Mouse (Mus musculus) forebrain, embryonic 13.5 days (tissue): ENCODE measurements at regions not wholly inside any gene's neighbourhood (a gene's known extent, or its start where the extent isn't known, plus 50 kb on each side); places are given as distances from the start of the nearest gene placed in this dataset.
"Not testable (repeated sequence)": the region's sequence is repeated elsewhere in the genome, so short reads cannot be mapped to it uniquely, and the experiment has no call there.

Experiments
- ATAC-seq: fragments of 200-750 bp; cut with Nextera tagmentation; 2 replicates; pipeline ENCODE4 v1.8.0; 2017
- H3K27ac ChIP-seq: fragments of 300-500 bp; sonication (generic); 2 replicates; pipeline ENCODE4 v1.5.1; 2015; ENCODE audit warnings: inconsistent platforms, mild to moderate bottlenecking, moderate library complexity
- H3K27me3 ChIP-seq: fragments of 300-500 bp; sonication (generic); 2 replicates; pipeline ENCODE4 v1.6.1; 2015; ENCODE audit warnings: mild to moderate bottlenecking, inconsistent platforms
- H3K36me3 ChIP-seq: fragments of 300-500 bp; sonication (generic); 2 replicates; pipeline ENCODE4 v1.6.1; 2015; ENCODE audit warnings: mild to moderate bottlenecking, inconsistent platforms; ENCODE audit not compliant: poor library complexity, severe bottlenecking
- H3K4me1 ChIP-seq: fragments of 300-500 bp; sonication (generic); 2 replicates; pipeline ENCODE4 v1.6.1; 2015; ENCODE audit warnings: inconsistent platforms
- H3K4me2 ChIP-seq: fragments of 300-500 bp; sonication (generic); 2 replicates; pipeline ENCODE4 v1.6.1; 2015; ENCODE audit warnings: inconsistent platforms, mild to moderate bottlenecking, moderate library complexity
- H3K4me3 ChIP-seq: fragments of 300-500 bp; sonication (generic); 2 replicates; pipeline ENCODE4 v1.5.1; 2015; ENCODE audit warnings: mild to moderate bottlenecking, inconsistent platforms
- H3K9ac ChIP-seq: fragments of 300-500 bp; sonication (generic); 2 replicates; pipeline ENCODE4 v1.6.1; 2015; ENCODE audit warnings: mild to moderate bottlenecking, inconsistent platforms
- H3K9me3 ChIP-seq: fragments of 300-500 bp; sonication (generic); replicated peaks from 2 replicates; pipeline ENCODE4 v1.6.1; 2016; ENCODE audit warnings: inconsistent platforms
- WGBS: fragments of 180-500 bp; shearing (Covaris S2); methylation state at CpG from one replicate; pipeline ENCODE4 v1.1.7; 2015; 5-methylcytosine and 5-hydroxymethylcytosine counted together

- 0 out of 2 replicates have a peak, but pooled peaks cover 3% of the 10 kb centered on the region for H3K4me1 ChIP-seq
- H3K9ac ChIP-seq = no peak overlapping the region
- 3% methylated on average over 4 of the region's 4 CpGs for WGBS
- H3K9me3 ChIP-seq = no peaks in the 10 kb centered on the region
- no peak overlapping the region for H3K27ac ChIP-seq
- no peak for ATAC-seq
- no peak overlapping the region for H3K4me3 ChIP-seq
- no peaks in the 10 kb centered on the region for H3K27me3 ChIP-seq
- H3K4me2 ChIP-seq = no peak overlapping the region
- no peaks in the 10 kb centered on the region for H3K36me3 ChIP-seq
Observed at GRCm38 (mm10) chr5:82024126-82024525, 1004.2 kb downstream of the Adgrl3 start.

DNA sequence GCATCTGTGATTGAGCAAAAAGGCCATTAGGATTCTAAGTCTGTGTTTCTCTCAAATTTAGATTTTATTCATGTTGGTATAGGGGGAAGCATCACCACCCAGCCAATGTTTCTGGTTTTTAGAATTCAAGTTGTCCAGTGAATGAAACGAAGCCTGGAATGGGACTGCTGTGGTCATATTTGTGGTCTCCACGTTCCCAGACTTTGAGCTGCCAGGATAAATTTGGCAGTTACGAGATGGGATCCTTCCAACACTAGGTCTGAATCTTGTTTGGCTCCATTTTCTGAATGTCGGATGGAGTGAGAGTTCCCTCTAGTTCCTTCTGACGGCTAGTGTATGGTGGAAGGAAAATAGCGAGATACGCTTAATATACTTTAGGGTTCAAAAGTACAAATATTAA is 1014.8 kb downstream of the Adgrl3 start:
- Histone ChIP-seq H3K9ac (no peak overlapping the region), H3K4me1 (no peaks in the 10 kb centered on the region), H3K4me3 (no peak overlapping the region), H3K36me3 (no peaks in the 10 kb centered on the region), H3K4me2 (no peak overlapping the region), H3K27ac (no peak overlapping the region), H3K9me3 (no peaks in the 10 kb centered on the region), H3K27me3 (no peaks in the 10 kb centered on the region)
- ATAC-seq = no peak
- WGBS = 93% methylated on average over 7 of the region's 7 CpGs

GRCm38 (mm10) chr5:82046106-82046505 is 1026.2 kb downstream of the Adgrl3 start:
- Histone ChIP-seq H3K27ac (no peak overlapping the region), H3K27me3 (no peaks in the 10 kb centered on the region), H3K9me3 (no peaks in the 10 kb centered on the region), H3K4me1 (no peaks in the 10 kb centered on the region), H3K36me3 (no peaks in the 10 kb centered on the region), H3K9ac (no peak overlapping the region), H3K4me3 (no peak overlapping the region), H3K4me2 (no peak overlapping the region)
- ATAC-seq = no peak
- 78% methylated on average over 2 of the region's 2 CpGs for WGBS

DNA sequence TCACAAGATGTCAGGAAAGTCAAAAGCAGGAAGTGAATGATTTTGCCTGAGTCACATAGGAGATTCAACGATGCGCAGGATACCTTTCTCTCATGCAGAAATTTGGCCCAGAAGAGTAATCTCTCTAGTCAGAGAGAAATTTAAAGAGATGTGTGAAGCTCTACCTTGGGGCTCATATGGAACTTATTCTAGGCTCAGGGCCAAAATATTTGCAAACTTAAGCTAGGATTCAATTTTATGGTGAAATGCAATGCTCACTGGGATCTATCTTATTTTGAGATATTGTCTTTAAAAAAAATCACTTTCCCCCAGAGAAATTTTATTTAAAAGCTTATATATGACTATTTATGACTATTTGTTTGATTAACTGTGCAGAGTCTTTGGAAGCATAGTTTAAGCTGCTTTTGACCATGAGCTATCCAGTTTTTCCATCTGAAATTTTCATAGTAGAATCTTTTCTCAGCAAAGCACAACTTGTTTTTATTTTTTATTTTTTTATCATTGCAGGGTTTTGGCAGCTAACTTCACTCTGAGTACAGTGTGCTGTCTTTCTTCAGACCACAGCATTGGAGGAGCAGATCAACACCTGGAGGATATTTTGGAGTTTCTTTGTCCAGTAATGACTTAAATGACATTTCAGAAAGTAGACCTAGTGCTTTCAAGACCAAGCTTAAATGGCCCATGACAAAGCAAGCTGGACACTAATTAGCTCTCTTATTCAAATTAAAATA is 1039.3 kb downstream of the Adgrl3 start:
- Histone ChIP-seq H3K4me2 (no peak overlapping the region), H3K27ac (no peak overlapping the region), H3K27me3 (no peaks in the 10 kb centered on the region), H3K9ac (no peak overlapping the region), H3K4me1 (no peaks in the 10 kb centered on the region), H3K4me3 (no peak overlapping the region), H3K9me3 (0 out of 2 replicates have a peak, but pooled peaks cover 4% of the 10 kb centered on the region), H3K36me3 (no peaks in the 10 kb centered on the region)
- WGBS = 94% methylated on average over 2 of the region's 2 CpGs
- ATAC-seq = no peak

- H3K36me3 ChIP-seq = no peaks in the 10 kb centered on the region
- no peak for ATAC-seq
- H3K9me3 ChIP-seq = 0 out of 2 replicates have a peak, but pooled peaks cover 4% of the 10 kb centered on the region
- H3K4me1 ChIP-seq = no peaks in the 10 kb centered on the region
- H3K27ac ChIP-seq = no peak overlapping the region
- H3K4me2 ChIP-seq = no peak overlapping the region
- no peak overlapping the region for H3K9ac ChIP-seq
- no peaks in the 10 kb centered on the region for H3K27me3 ChIP-seq
- WGBS = 58% methylated on average over 1 of the region's 1 CpGs
- H3K4me3 ChIP-seq = no peak overlapping the region
Observed at GRCm38 (mm10) chr5:82060679-82061078, 1040.7 kb downstream of the Adgrl3 start.

DNA sequence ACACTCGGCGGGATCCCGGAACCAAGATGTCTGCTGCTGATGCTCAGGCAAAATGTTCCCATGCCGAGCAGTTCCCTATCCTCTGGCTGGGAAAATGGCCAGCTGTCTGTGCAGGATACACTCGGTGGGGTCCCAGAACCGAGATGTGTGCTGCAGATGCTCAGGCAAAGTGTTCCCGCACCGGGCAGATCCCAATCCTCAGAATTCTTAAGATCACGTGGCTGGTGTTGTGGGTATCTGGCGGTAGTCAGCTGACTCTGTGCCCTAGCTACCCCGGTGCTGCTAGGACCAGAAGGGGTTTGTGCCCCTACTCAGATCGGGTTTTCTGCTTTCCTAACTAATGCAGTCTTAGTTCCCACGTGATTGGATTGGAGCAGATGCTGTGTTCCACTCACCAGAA is 1049.3 kb downstream of the Adgrl3 start:
- WGBS = 88% methylated on average over 13 of the region's 13 CpGs
- not testable (repeated sequence) for H3K9ac ChIP-seq, H3K4me3 ChIP-seq, H3K36me3 ChIP-seq, H3K4me2 ChIP-seq, H3K27ac ChIP-seq, ATAC-seq, H3K9me3 ChIP-seq, H3K27me3 ChIP-seq, H3K4me1 ChIP-seq

GRCm38 (mm10) chr5:82089401-82089800 is 1069.5 kb downstream of the Adgrl3 start:
- no peak overlapping the region for H3K27ac ChIP-seq
- H3K4me1 ChIP-seq = no peaks in the 10 kb centered on the region
- WGBS = 80% methylated on average over 2 of the region's 2 CpGs
- no peak for ATAC-seq
- H3K4me2 ChIP-seq = no peak overlapping the region
- no peak overlapping the region for H3K4me3 ChIP-seq
- no peaks in the 10 kb centered on the region for H3K9me3 ChIP-seq
- H3K27me3 ChIP-seq = no peaks in the 10 kb centered on the region
- no peak overlapping the region for H3K9ac ChIP-seq
- H3K36me3 ChIP-seq = no peaks in the 10 kb centered on the region

DNA sequence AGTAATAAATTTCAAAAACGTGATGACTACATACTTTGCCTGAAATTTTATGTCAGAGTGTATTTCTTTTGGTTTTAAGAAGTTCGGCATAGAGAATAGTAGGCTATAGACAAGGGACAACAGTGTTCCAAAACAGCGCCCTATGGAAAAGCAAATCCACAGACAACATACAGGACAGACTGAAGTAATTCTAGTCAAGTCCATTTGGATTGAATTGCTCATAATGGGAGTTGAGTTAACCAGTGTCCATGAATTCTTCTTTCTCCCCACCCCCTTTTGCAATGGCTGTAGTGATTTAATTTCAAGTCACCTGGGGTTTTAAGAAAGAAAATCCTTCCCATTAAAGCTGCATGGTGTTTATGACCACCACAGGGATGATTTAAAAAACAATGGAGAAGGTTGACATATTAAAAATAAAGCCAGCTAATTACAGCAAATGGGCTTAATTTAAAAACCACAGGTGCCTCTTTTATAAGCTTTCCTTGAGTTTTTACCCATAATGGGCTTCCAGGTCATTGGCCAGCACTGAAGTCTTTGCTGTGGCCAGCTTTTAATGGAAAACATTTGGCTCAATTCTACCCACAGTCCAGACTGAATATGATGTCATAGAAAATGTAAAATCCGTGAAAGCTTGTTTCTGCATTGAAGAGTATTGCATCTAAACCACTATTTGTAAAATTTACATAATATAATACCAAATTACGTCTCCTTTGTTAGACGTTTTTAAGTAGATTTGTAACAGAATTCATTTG is 1083.3 kb downstream of the Adgrl3 start:
- Histone ChIP-seq H3K9me3 (no peaks in the 10 kb centered on the region), H3K4me3 (no peak overlapping the region), H3K4me2 (no peak overlapping the region), H3K27me3 (no peaks in the 10 kb centered on the region), H3K4me1 (no peaks in the 10 kb centered on the region), H3K36me3 (no peaks in the 10 kb centered on the region), H3K27ac (no peak overlapping the region), H3K9ac (no peak overlapping the region)
- no peak for ATAC-seq
- 80% methylated on average over 6 of the region's 6 CpGs for WGBS

DNA sequence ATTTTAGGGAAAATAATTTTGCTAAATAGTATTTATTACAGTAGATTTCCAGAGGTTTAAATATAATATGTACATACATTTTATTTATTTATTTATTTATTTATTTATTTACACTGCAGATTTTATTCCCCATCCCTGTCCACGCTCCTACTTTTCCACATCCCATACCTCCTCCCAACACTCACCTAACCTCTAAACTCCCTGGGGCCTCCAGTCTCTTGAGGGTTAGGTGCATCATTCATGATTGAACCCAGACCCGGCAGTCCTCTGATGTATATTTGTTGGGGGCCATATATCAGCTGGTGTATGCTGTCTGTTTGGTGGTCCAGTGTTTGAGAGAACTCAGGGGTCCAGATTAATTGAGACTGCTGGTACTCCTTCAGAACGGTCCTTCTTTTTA is 1083.9 kb downstream of the Adgrl3 start:
- Histone ChIP-seq H3K4me2 (no peak overlapping the region), H3K9ac (no peak overlapping the region), H3K36me3 (no peaks in the 10 kb centered on the region), H3K27ac (no peak overlapping the region), H3K27me3 (no peaks in the 10 kb centered on the region), H3K4me3 (no peak overlapping the region), H3K4me1 (no peaks in the 10 kb centered on the region), H3K9me3 (no peaks in the 10 kb centered on the region)
- WGBS = 90% methylated on average over 3 of the region's 3 CpGs
- ATAC-seq = no peak

DNA sequence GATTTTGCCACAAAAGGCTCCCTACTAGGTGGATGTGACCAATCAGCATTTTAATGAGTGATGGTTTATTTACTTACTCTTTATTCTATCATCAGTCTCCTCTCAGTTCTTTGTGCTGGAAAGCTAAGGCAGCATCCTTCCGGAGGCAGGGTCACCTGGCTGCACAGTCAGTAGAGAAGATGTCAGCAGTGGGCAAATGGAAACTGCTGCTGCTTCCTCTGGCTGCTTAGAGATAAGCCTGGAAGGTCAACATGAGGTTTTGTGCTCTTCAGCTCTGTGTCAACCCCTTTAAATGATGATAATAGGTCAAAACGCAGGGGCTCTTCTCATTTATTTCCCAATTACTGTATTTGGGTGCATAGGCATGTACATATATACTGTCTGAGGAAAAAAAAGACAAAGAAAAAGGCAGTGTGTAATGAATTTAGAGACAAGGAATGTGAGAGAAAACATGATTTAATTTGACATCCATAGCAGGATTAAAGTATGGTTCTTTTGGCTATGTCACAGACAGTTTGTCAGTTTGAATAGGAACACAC is 1106.1 kb downstream of the Adgrl3 start:
- Histone ChIP-seq H3K9me3 (no peaks in the 10 kb centered on the region), H3K27me3 (no peaks in the 10 kb centered on the region), H3K9ac (no peak overlapping the region), H3K27ac (no peak overlapping the region), H3K4me1 (no peaks in the 10 kb centered on the region), H3K4me2 (no peak overlapping the region), H3K4me3 (no peak overlapping the region), H3K36me3 (no peaks in the 10 kb centered on the region)
- no peak for ATAC-seq
- 52% methylated on average over 2 of the region's 2 CpGs for WGBS

DNA sequence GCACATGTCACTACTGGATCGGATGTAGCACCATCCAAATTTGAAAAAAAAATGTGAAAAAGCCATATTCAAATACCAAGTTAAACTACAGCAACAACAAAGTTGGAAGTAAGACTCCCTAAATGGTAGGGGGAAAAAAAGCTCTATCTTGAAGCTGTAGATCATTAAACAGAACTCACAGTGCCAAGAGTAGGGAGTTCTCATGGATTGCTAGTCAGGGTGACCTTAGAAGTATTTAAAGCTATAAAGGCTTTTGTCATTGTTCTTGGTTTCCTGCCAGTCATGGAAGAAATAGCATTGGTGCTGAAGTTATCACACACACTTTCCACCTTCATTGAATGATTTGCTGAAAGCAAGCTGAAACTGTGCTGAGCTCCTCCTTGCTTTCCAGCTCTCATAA is 1122.1 kb downstream of the Adgrl3 start:
- Histone ChIP-seq H3K4me2 (no peak overlapping the region), H3K9ac (no peak overlapping the region), H3K4me1 (no peaks in the 10 kb centered on the region), H3K27me3 (no peaks in the 10 kb centered on the region), H3K4me3 (no peak overlapping the region), H3K9me3 (no peaks in the 10 kb centered on the region), H3K27ac (no peak overlapping the region), H3K36me3 (no peaks in the 10 kb centered on the region)
- WGBS = 88% methylated on average over 1 of the region's 1 CpGs
- no peak for ATAC-seq
